Mouse (Mus musculus) ovary, adult 2 months (tissue): ENCODE results near the gene Hoxd4. TPM values are rescaled to one million over a fixed set of nuclear protein-coding genes. Genes with fewer than 3 reads are reported as not detected.

Experiments
- polyA plus RNA-seq: library from polyadenylated mRNA; depleted of rRNA; stranded (reverse); fragments of >200 nt; gene quantifications from 2 replicates; pipeline ENCODE4 v1.2.3, GENCODE M21; 2012; rRNA removed

Hoxd4 gene
- polyA plus RNA-seq: 64.9 and 92.3 TPM in 2 replicates

GRCm38 (mm10) chr2:74711721-74712621 is at the start of gene Hoxd4, which contains the start of gene Hoxd3:
Gene Hoxd4 (plus strand): TSS chr2:74711929.
Gene Hoxd3 (plus strand): TSS chr2:74711927.

GRCm38 (mm10) chr2:74667842-74668357 is 43.8 kb upstream of the Hoxd4 start, which contains the start of gene Hoxd13:
Gene Hoxd13 (plus strand): TSS chr2:74668310.

GRCm38 (mm10) chr2:74674881-74675665 is 36.7 kb upstream of the Hoxd4 start, which contains the start of gene Hoxd12:
Gene Hoxd12 (plus strand): TSS chr2:74675013.

GRCm38 (mm10) chr2:74678891-74679595 is 32.7 kb upstream of the Hoxd4 start, which contains the start of gene Hoxd11:
Gene Hoxd11 (plus strand): TSS chr2:74679557.

GRCm38 (mm10) chr2:74691022-74691951 is 20.4 kb upstream of the Hoxd4 start, which contains the start of gene Hoxd10:
Gene Hoxd10 (plus strand): TSS chr2:74691924.

GRCm38 (mm10) chr2:74697567-74698121 is 14.1 kb upstream of the Hoxd4 start, which contains the start of gene Hoxd9:
Gene Hoxd9 (plus strand): TSS chr2:74697727.

GRCm38 (mm10) chr2:74704393-74704998 is 7.2 kb upstream of the Hoxd4 start, which contains the start of gene Hoxd8:
Gene Hoxd8 (plus strand): TSS chr2:74704615.

GRCm38 (mm10) chr2:74726551-74726950 is 14.8 kb downstream of the Hoxd4 start, which contains the start of gene Gm28230:
Gene Gm28230 (plus strand): TSS chr2:74726728.

GRCm38 (mm10) chr2:74762522-74763244 is 51.0 kb downstream of the Hoxd4 start, which contains the start of gene Hoxd1:
Gene Hoxd1 (plus strand): TSS chr2:74762980.

Other genes starting within 250 kb of the Hoxd4 start
- 3.1 and 4.2 TPM in 2 replicates for gene Lnpk, start 132.5 kb upstream of the Hoxd4 start, polyA plus RNA-seq
- gene Evx2, start 52.4 kb upstream of the Hoxd4 start, polyA plus RNA-seq: 0.09 TPM in 1 of 2 replicates, not detected in the other
- not detected in 2 replicates for gene Hoxd13, start 43.6 kb upstream of the Hoxd4 start, polyA plus RNA-seq
- not detected in 2 replicates for gene Hoxd12, start 36.9 kb upstream of the Hoxd4 start, polyA plus RNA-seq
- 5.3 and 8.9 TPM in 2 replicates for gene Hoxd11, start 32.4 kb upstream of the Hoxd4 start, polyA plus RNA-seq
- gene Hoxd10, start 20.0 kb upstream of the Hoxd4 start, polyA plus RNA-seq: 2.6 and 4.0 TPM in 2 replicates
- gene Hoxd9, start 14.2 kb upstream of the Hoxd4 start, polyA plus RNA-seq: 36.3 and 61.8 TPM in 2 replicates
- gene Hoxd8, start 7.3 kb upstream of the Hoxd4 start, polyA plus RNA-seq: 53.7 and 57.4 TPM in 2 replicates
- 33.7 and 35.8 TPM in 2 replicates for gene Hoxd3, start within 50 bp of the Hoxd4 start, polyA plus RNA-seq
- gene Gm28230, start 14.8 kb downstream of the Hoxd4 start, polyA plus RNA-seq: 5.1 and 7.9 TPM in 2 replicates
- not detected in 2 replicates for gene Hoxd1, start 51.1 kb downstream of the Hoxd4 start, polyA plus RNA-seq
- gene Mtx2, start 113.9 kb downstream of the Hoxd4 start, polyA plus RNA-seq: 58.5 and 107 TPM in 2 replicates